Mouse (Mus musculus): ENCODE measurements around the gene Ints11. TPM values are rescaled to one million over a fixed set of nuclear protein-coding genes. Genes with fewer than 3 reads are reported as not detected.
A peak's percentile ranks its signal among the peaks of the same experiment; 100 is the strongest.

The Ints11 gene
- polyA plus RNA-seq, 1 experiment from 2014 or later: 34.3 TPM

- H3K4me3 ChIP-seq (replicated peaks): no peak overlapping the region
- H3K9me3 ChIP-seq (replicated peaks): no peaks in the 10 kb centered on the region
- peaks cover 50% of the 10 kb centered on the region for H3K4me1 ChIP-seq (replicated peaks)
- H3K4me2 ChIP-seq: peak overlapping the region; percentile 98
- no peak overlapping the region for H3K9ac ChIP-seq
- WGBS (ENCODE audit: insufficient replicate concordance): 77% methylated on average over 2 of the region's 2 CpGs
- ATAC-seq (ENCODE audit: insufficient read depth): no peak
- H3K27ac ChIP-seq (replicated peaks): no peak overlapping the region
- H3K27me3 ChIP-seq: peaks cover 4% of the 10 kb centered on the region; the same call in 1 of the 2 replicates
- H3K36me3 ChIP-seq (replicated peaks): peaks cover 13% of the 10 kb centered on the region
These were observed 20.0 kb upstream of the Ints11 start for GRCm38 (mm10) chr4:155849391-155849790.

- Histone ChIP-seq H3K36me3 (replicated peaks) (peaks cover 19% of the 10 kb centered on the region), H3K4me1 (replicated peaks) (peaks cover 50% of the 10 kb centered on the region), H3K27me3 (peaks cover 4% of the 10 kb centered on the region; the same call in 1 of the 2 replicates), H3K27ac (replicated peaks) (peak overlapping the region; percentile 25; the same call in 1 of the 2 replicates), H3K4me2 (peak overlapping the region; percentile 98), H3K9me3 (replicated peaks) (no peaks in the 10 kb centered on the region), H3K9ac (no peak overlapping the region), H3K4me3 (replicated peaks) (no peak overlapping the region)
- 65% methylated on average over 3 of the region's 3 CpGs for WGBS (ENCODE audit: insufficient replicate concordance)
- no peak for ATAC-seq (ENCODE audit: insufficient read depth)
These were observed 19.4 kb upstream of the Ints11 start for GRCm38 (mm10) chr4:155849792-155850451.

GRCm38 (mm10) chr4:155851368-155851767, 18.0 kb upstream of the Ints11 start:
- 84% methylated on average over 3 of the region's 3 CpGs for WGBS (ENCODE audit: insufficient replicate concordance)
- Histone ChIP-seq H3K27ac (replicated peaks) (no peak overlapping the region), H3K9ac (no peak overlapping the region), H3K36me3 (replicated peaks) (peaks cover 33% of the 10 kb centered on the region), H3K27me3 (peaks cover 3% of the 10 kb centered on the region; the same call in 1 of the 2 replicates), H3K4me2 (no peak overlapping the region), H3K4me1 (replicated peaks) (peaks cover 55% of the 10 kb centered on the region), H3K4me3 (replicated peaks) (no peak overlapping the region), H3K9me3 (replicated peaks) (no peaks in the 10 kb centered on the region)
- no peak for ATAC-seq (ENCODE audit: insufficient read depth)

- no peak overlapping the region for H3K4me3 ChIP-seq (replicated peaks)
- no peak overlapping the region for H3K27ac ChIP-seq (replicated peaks)
- H3K36me3 ChIP-seq (replicated peaks): peaks cover 39% of the 10 kb centered on the region
- no peaks in the 10 kb centered on the region for H3K27me3 ChIP-seq
- H3K4me1 ChIP-seq (replicated peaks): peaks cover 55% of the 10 kb centered on the region
- H3K4me2 ChIP-seq: no peak overlapping the region
- no peak for ATAC-seq (ENCODE audit: insufficient read depth)
- no peak overlapping the region for H3K9ac ChIP-seq
- 77% methylated on average over 2 of the region's 2 CpGs for WGBS (ENCODE audit: insufficient replicate concordance)
- no peaks in the 10 kb centered on the region for H3K9me3 ChIP-seq (replicated peaks)
These were observed 17.4 kb upstream of the Ints11 start for GRCm38 (mm10) chr4:155851951-155852411.

GRCm38 (mm10) chr4:155853421-155853820, 15.9 kb upstream of the Ints11 start:
- H3K27me3 ChIP-seq: no peaks in the 10 kb centered on the region
- H3K4me2 ChIP-seq: no peak overlapping the region
- H3K27ac ChIP-seq (replicated peaks): no peak overlapping the region
- ATAC-seq (ENCODE audit: insufficient read depth): no peak
- H3K9ac ChIP-seq: no peak overlapping the region
- peaks cover 53% of the 10 kb centered on the region for H3K36me3 ChIP-seq (replicated peaks)
- no peaks in the 10 kb centered on the region for H3K9me3 ChIP-seq (replicated peaks)
- no peak overlapping the region for H3K4me3 ChIP-seq (replicated peaks)
- 86% methylated on average over 9 of the region's 9 CpGs for WGBS (ENCODE audit: insufficient replicate concordance)
- peaks cover 46% of the 10 kb centered on the region for H3K4me1 ChIP-seq (replicated peaks)

- 90% methylated on average over 12 of the region's 12 CpGs for WGBS (ENCODE audit: insufficient replicate concordance)
- H3K36me3 ChIP-seq (replicated peaks): peaks cover 68% of the 10 kb centered on the region
- no peaks in the 10 kb centered on the region for H3K27me3 ChIP-seq
- peaks cover 31% of the 10 kb centered on the region for H3K4me1 ChIP-seq (replicated peaks)
- H3K27ac ChIP-seq (replicated peaks): no peak overlapping the region
- H3K9me3 ChIP-seq (replicated peaks): no peaks in the 10 kb centered on the region
- no peak overlapping the region for H3K4me3 ChIP-seq (replicated peaks)
- no peak overlapping the region for H3K9ac ChIP-seq
- H3K4me2 ChIP-seq: no peak overlapping the region
- no peak for ATAC-seq (ENCODE audit: insufficient read depth)
These were observed 14.4 kb upstream of the Ints11 start for GRCm38 (mm10) chr4:155854991-155855390.

- peaks cover 71% of the 10 kb centered on the region for H3K36me3 ChIP-seq (replicated peaks)
- H3K4me3 ChIP-seq (replicated peaks): no peak overlapping the region
- H3K9me3 ChIP-seq (replicated peaks): no peaks in the 10 kb centered on the region
- no peak overlapping the region for H3K9ac ChIP-seq
- WGBS (ENCODE audit: insufficient replicate concordance): 76% methylated on average over 12 of the region's 12 CpGs
- no peak overlapping the region for H3K4me2 ChIP-seq
- H3K27me3 ChIP-seq: no peaks in the 10 kb centered on the region
- no peak overlapping the region for H3K27ac ChIP-seq (replicated peaks)
- no peak for ATAC-seq (ENCODE audit: insufficient read depth)
- peaks cover 25% of the 10 kb centered on the region for H3K4me1 ChIP-seq (replicated peaks)
These were observed 13.3 kb upstream of the Ints11 start for GRCm38 (mm10) chr4:155856071-155856470.

- H3K27me3 ChIP-seq: no peaks in the 10 kb centered on the region
- H3K27ac ChIP-seq (replicated peaks): peak overlapping the region; percentile 29; the same call in 1 of the 2 replicates
- H3K9me3 ChIP-seq (replicated peaks): no peaks in the 10 kb centered on the region
- H3K4me3 ChIP-seq (replicated peaks): no peak overlapping the region
- peaks cover 20% of the 10 kb centered on the region for H3K4me1 ChIP-seq (replicated peaks)
- peak overlapping the region; percentile 7; the same call in 1 of the 2 replicates for H3K4me2 ChIP-seq
- no peak overlapping the region for H3K9ac ChIP-seq
- H3K36me3 ChIP-seq (replicated peaks): peaks cover 71% of the 10 kb centered on the region
- 36% methylated on average over 3 of the region's 3 CpGs for WGBS (ENCODE audit: insufficient replicate concordance)
- peak; percentile 48 for ATAC-seq (ENCODE audit: insufficient read depth)
These were observed 12.5 kb upstream of the Ints11 start for GRCm38 (mm10) chr4:155856881-155857280.

- H3K36me3 ChIP-seq (replicated peaks): peaks cover 58% of the 10 kb centered on the region
These were observed 10.0 kb upstream of the Ints11 start for GRCm38 (mm10) chr4:155859318-155859717.

GRCm38 (mm10) chr4:155861787-155862186, 7.6 kb upstream of the Ints11 start:
- Histone ChIP-seq H3K4me1 (replicated peaks) (peaks cover 2% of the 10 kb centered on the region), H3K4me3 (replicated peaks) (no peak overlapping the region), H3K36me3 (replicated peaks) (peaks cover 58% of the 10 kb centered on the region), H3K27ac (replicated peaks) (no peak overlapping the region), H3K27me3 (no peaks in the 10 kb centered on the region), H3K9ac (no peak overlapping the region), H3K4me2 (no peak overlapping the region), H3K9me3 (replicated peaks) (no peaks in the 10 kb centered on the region)
- 70% methylated on average over 7 of the region's 7 CpGs for WGBS (ENCODE audit: insufficient replicate concordance)
- no peak for ATAC-seq (ENCODE audit: insufficient read depth)

More at GRCm38 (mm10) chr4:155859318-155859717, 10.0 kb upstream of the Ints11 start:
- H3K27me3 ChIP-seq: no peaks in the 10 kb centered on the region
- H3K4me3 ChIP-seq (replicated peaks): no peak overlapping the region
- no peak overlapping the region for H3K27ac ChIP-seq (replicated peaks)
- H3K4me2 ChIP-seq: no peak overlapping the region
- WGBS (ENCODE audit: insufficient replicate concordance): 34% methylated on average over 13 of the region's 13 CpGs
- H3K4me1 ChIP-seq (replicated peaks): peaks cover 15% of the 10 kb centered on the region
- H3K9ac ChIP-seq: no peak overlapping the region
- ATAC-seq (ENCODE audit: insufficient read depth): no peak
- no peaks in the 10 kb centered on the region for H3K9me3 ChIP-seq (replicated peaks)

GRCm38 (mm10) chr4:155863001-155863400, 6.3 kb upstream of the Ints11 start, which contains the start of gene Tas1r3:
Tas1r3 (minus strand) TSS chr4:155863362.
- no peak for ATAC-seq (ENCODE audit: insufficient read depth)
- WGBS (ENCODE audit: insufficient replicate concordance): 62% methylated on average over 5 of the region's 5 CpGs

More at GRCm38 (mm10) chr4:155863001-155863400, 6.3 kb upstream of the Ints11 start, which contains the start of gene Tas1r3:
- Histone ChIP-seq H3K27ac (replicated peaks) (no peak within 1 kb of the TSS), H3K4me2 (no peak within 1 kb of the TSS), H3K9me3 (replicated peaks) (no peaks in the 10 kb centered on the region), H3K4me3 (replicated peaks) (no peak within 1 kb of the TSS), H3K4me1 (replicated peaks) (peaks cover 7% of the 10 kb centered on the region), H3K9ac (no peak within 1 kb of the TSS), H3K27me3 (no peaks in the 10 kb centered on the region), H3K36me3 (replicated peaks) (peaks cover 50% of the 10 kb centered on the region)
